Mouse (Mus musculus) erythroblast, embryonic 14.5 days (primary cell): ENCODE data around the gene E330021D16Rik.

Experiments used
- GATA1 ChIP-seq: IDR thresholded peaks from 2 replicates; pipeline ENCODE4 v1.6.1; 2012; ENCODE audit warnings: low read length, inconsistent platforms, mixed read lengths
- TAL1 ChIP-seq: IDR thresholded peaks from 3 replicates; pipeline ENCODE4 v1.6.1; 2012; ENCODE audit warnings: low read length, inconsistent platforms, mixed read lengths

DNA sequence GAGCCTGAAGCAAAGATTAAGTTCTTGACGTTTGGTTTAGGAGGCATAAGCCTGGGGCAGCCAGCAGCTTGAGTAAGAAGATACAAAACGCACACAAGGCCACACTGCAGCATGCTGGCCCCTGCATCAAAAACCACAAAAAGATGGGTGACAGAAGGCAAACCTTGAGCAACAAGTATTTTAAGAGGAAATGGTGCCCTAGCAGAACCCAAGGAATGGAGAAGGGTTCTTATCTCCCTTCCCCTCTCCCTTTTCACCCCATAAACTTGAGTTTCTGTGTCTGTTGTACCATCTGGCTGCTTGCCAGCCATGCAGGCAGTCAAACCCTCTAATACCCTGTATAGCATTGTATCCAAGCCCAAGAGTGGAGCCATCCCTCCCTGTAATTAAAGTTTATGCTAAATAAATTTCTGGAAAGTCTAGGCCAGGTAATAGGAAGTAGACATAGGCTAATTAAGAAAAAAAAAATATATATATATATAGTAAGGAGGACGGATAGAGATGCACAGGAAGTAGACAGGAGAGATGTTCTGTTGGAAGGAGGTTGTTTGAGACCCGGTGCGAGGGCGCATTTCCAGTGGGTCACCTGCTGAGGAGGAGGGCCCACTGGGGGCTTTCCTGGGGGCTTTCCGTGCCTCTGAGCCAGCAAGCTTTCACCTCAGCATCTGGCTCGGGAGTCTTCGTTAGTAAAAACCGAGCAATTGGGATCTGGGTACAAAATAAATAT lies 16.0 kb upstream of the E330021D16Rik start:
- TF ChIP-seq GATA1 (no peak), TAL1 (no peak)
